Mouse (Mus musculus) heart, adult 2 months (tissue): ENCODE data around the gene Spock2.

Source experiments
- CTCF ChIP-seq: fragments of 200-600 bp; IDR thresholded peaks from 2 replicates; pipeline ENCODE4 v1.8.1; 2022; ENCODE audit warnings: antibody characterized with exemption, mild to moderate bottlenecking, moderate library complexity
- POLR2A ChIP-seq: fragments of 200-500 bp; IDR thresholded peaks from 2 replicates; pipeline ENCODE4 v1.6.1; 2011; ENCODE audit warnings: mild to moderate bottlenecking, low read depth, low read length, control low read depth; ENCODE audit not compliant: insufficient read depth

GRCm38 (mm10) chr10:60166068-60166467 lies 60.0 kb downstream of the Spock2 start:
- TF ChIP-seq CTCF = no peak
- no peak for TF ChIP-seq POLR2A
